Mouse (Mus musculus): Measurements from ENCODE around the gene Ldlrad3.

DNA sequence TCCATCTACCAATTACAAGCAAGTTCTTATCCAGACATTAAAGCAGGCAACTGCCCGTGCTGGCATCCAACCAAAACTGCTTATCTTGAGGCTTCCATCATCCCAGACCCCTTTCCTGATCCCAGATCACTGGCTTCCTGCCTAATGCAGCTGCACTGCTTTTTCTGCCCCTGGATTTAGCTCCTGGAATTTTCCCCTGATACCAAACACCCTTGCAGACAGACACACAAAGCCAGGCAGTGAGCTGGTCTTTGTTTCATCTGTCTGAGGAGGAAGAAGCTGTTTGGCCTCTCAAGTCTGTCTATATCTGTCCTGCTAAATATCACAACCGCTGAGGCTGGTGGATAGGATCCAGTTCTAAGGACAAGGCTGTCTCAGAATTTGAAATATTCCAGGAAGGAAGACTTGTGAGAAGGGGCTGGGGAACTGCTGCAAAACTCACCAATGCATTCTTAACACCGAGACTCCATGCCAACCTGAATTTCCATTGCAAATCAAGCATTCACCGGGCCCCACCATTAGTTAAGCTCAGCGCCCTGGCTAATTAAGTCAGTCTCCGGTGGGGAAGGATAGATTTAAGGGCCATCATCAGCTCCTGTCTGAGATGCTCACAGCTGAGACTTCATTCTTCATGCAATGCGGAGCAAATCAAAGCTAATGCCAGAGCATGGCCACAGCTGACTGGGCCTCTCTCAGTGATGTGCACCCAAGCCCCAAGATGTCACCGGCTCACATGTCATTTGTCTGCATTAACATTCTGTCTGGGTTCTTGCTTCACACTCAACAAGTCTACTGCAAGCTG, 183.0 kb downstream of the Ldlrad3 start:
- TF ChIP-seq CTCF (IDR thresholded peaks at IDR 0.05; ENCODE audit: low read depth), result no peak
- no peak for TF ChIP-seq EP300 (IDR thresholded peaks at IDR 0.05; ENCODE audit: low read depth)

Data from liver, postnatal 0 days (tissue).